Mouse (Mus musculus): ENCODE results near the gene Atp6v1c2.

GRCm38 (mm10) chr12:17288496-17288895 is 40.7 kb downstream of the Atp6v1c2 start:
- TF ChIP-seq CTCF (IDR thresholded peaks at IDR 0.05; ENCODE audit: borderline replicate concordance, control insufficient read depth, extremely low read depth, insufficient read depth, low read length, poor library complexity) (no peak), POLR2A (IDR thresholded peaks at IDR 0.05; ENCODE audit: control insufficient read depth, extremely low read depth, insufficient read depth, low read length, poor library complexity) (no peak)
